Mouse (Mus musculus): ENCODE results near the gene Lrrc8a. TPM values are rescaled to one million over a fixed set of nuclear protein-coding genes. Genes with fewer than 3 reads are reported as not detected.

Gene Lrrc8a
- polyA plus RNA-seq, 1 experiment from 2014 or later = 39.6 TPM

- 65% methylated on average over 6 of the region's 6 CpGs for WGBS
- Histone ChIP-seq H3K27ac (replicated peaks) (no peak overlapping the region), H3K4me2 (no peak overlapping the region), H3K27me3 (replicated peaks) (no peaks in the 10 kb centered on the region), H3K9me3 (no peaks in the 10 kb centered on the region), H3K9ac (no peak overlapping the region), H3K4me1 (peaks cover 1% of the 10 kb centered on the region), H3K36me3 (no peaks in the 10 kb centered on the region), H3K4me3 (no peak overlapping the region)
- no peak for ATAC-seq (ENCODE audit: extremely low read depth, insufficient number of reproducible peaks, low FRiP score, low TSS enrichment)
These were observed 25.9 kb upstream of the Lrrc8a start for GRCm38 (mm10) chr2:30211408-30212168.

- ATAC-seq (ENCODE audit: extremely low read depth, insufficient number of reproducible peaks, low FRiP score, low TSS enrichment) = no peak
- no peaks in the 10 kb centered on the region for H3K36me3 ChIP-seq
- H3K4me2 ChIP-seq = no peak overlapping the region
- no peak overlapping the region for H3K9ac ChIP-seq
- H3K9me3 ChIP-seq = no peaks in the 10 kb centered on the region
- H3K4me1 ChIP-seq = no peaks in the 10 kb centered on the region
- H3K27me3 ChIP-seq (replicated peaks) = no peaks in the 10 kb centered on the region
- H3K4me3 ChIP-seq = no peak overlapping the region
- WGBS = 66% methylated on average over 4 of the region's 4 CpGs
- H3K27ac ChIP-seq (replicated peaks) = no peak overlapping the region
These were observed 25.4 kb upstream of the Lrrc8a start for GRCm38 (mm10) chr2:30212169-30212545.

- no peak overlapping the region for H3K9ac ChIP-seq
- no peaks in the 10 kb centered on the region for H3K4me1 ChIP-seq
- 77% methylated on average over 1 of the region's 1 CpGs for WGBS
These were observed 24.6 kb upstream of the Lrrc8a start for GRCm38 (mm10) chr2:30212951-30213350.

GRCm38 (mm10) chr2:30214745-30215144 lies 22.8 kb upstream of the Lrrc8a start:
- Histone ChIP-seq H3K4me1 (no peaks in the 10 kb centered on the region), H3K9me3 (no peaks in the 10 kb centered on the region), H3K4me3 (no peak overlapping the region), H3K27me3 (replicated peaks) (no peaks in the 10 kb centered on the region), H3K27ac (replicated peaks) (no peak overlapping the region), H3K36me3 (no peaks in the 10 kb centered on the region), H3K9ac (no peak overlapping the region), H3K4me2 (no peak overlapping the region)
- WGBS = 76% methylated on average over 3 of the region's 3 CpGs
- no peak for ATAC-seq (ENCODE audit: extremely low read depth, insufficient number of reproducible peaks, low FRiP score, low TSS enrichment)

More at GRCm38 (mm10) chr2:30212951-30213350, 24.6 kb upstream of the Lrrc8a start:
- Histone ChIP-seq H3K9me3 (no peaks in the 10 kb centered on the region), H3K36me3 (no peaks in the 10 kb centered on the region), H3K27ac (replicated peaks) (no peak overlapping the region), H3K27me3 (replicated peaks) (no peaks in the 10 kb centered on the region), H3K4me3 (no peak overlapping the region), H3K4me2 (no peak overlapping the region)
- ATAC-seq (ENCODE audit: extremely low read depth, insufficient number of reproducible peaks, low FRiP score, low TSS enrichment) = no peak

- H3K4me1 ChIP-seq = no peaks in the 10 kb centered on the region
- H3K4me3 ChIP-seq = no peak overlapping the region
- no peak overlapping the region for H3K27ac ChIP-seq (replicated peaks)
- no peak overlapping the region for H3K9ac ChIP-seq
- H3K27me3 ChIP-seq (replicated peaks) = no peaks in the 10 kb centered on the region
- H3K36me3 ChIP-seq = no peaks in the 10 kb centered on the region
- H3K9me3 ChIP-seq = no peaks in the 10 kb centered on the region
- 61% methylated on average over 6 of the region's 6 CpGs for WGBS
- no peak for ATAC-seq (ENCODE audit: extremely low read depth, insufficient number of reproducible peaks, low FRiP score, low TSS enrichment)
- no peak overlapping the region for H3K4me2 ChIP-seq
These were observed 22.0 kb upstream of the Lrrc8a start for GRCm38 (mm10) chr2:30215493-30215892.

- H3K36me3 ChIP-seq = no peaks in the 10 kb centered on the region
- no peak overlapping the region for H3K4me3 ChIP-seq
- 87% methylated on average over 5 of the region's 5 CpGs for WGBS
- no peak overlapping the region for H3K9ac ChIP-seq
- H3K4me1 ChIP-seq = no peaks in the 10 kb centered on the region
- no peak overlapping the region for H3K27ac ChIP-seq (replicated peaks)
- H3K27me3 ChIP-seq (replicated peaks) = no peaks in the 10 kb centered on the region
- no peak for ATAC-seq (ENCODE audit: extremely low read depth, insufficient number of reproducible peaks, low FRiP score, low TSS enrichment)
- H3K9me3 ChIP-seq = no peaks in the 10 kb centered on the region
- no peak overlapping the region for H3K4me2 ChIP-seq
These were observed 21.2 kb upstream of the Lrrc8a start for GRCm38 (mm10) chr2:30216293-30216692.

- H3K9ac ChIP-seq = no peak overlapping the region
- H3K4me3 ChIP-seq = no peak overlapping the region
- no peak overlapping the region for H3K27ac ChIP-seq (replicated peaks)
- WGBS = 73% methylated on average over 5 of the region's 5 CpGs
- peaks cover 10% of the 10 kb centered on the region for H3K9me3 ChIP-seq
- no peak overlapping the region for H3K4me2 ChIP-seq
- peaks cover 35% of the 10 kb centered on the region for H3K4me1 ChIP-seq
- H3K27me3 ChIP-seq (replicated peaks) = no peaks in the 10 kb centered on the region
- no peak for ATAC-seq (ENCODE audit: extremely low read depth, insufficient number of reproducible peaks, low FRiP score, low TSS enrichment)
- peaks cover 3% of the 10 kb centered on the region for H3K36me3 ChIP-seq
These were observed 1.9 kb upstream of the Lrrc8a start for GRCm38 (mm10) chr2:30235593-30235992.

GRCm38 (mm10) chr2:30236426-30237198 lies 903 bp upstream of the Lrrc8a start:
- peaks cover 45% of the 10 kb centered on the region for H3K4me1 ChIP-seq
- H3K27ac ChIP-seq (replicated peaks) = peak overlapping the region; percentile 96
- H3K4me2 ChIP-seq = peak overlapping the region; percentile 91
- H3K9ac ChIP-seq = peak overlapping the region; percentile 96
- 3% methylated on average over 18 of the region's 18 CpGs for WGBS
- ATAC-seq (ENCODE audit: extremely low read depth, insufficient number of reproducible peaks, low FRiP score, low TSS enrichment) = no peak
- no peaks in the 10 kb centered on the region for H3K27me3 ChIP-seq (replicated peaks)
- H3K4me3 ChIP-seq = peak overlapping the region; percentile 86
- H3K9me3 ChIP-seq = no peaks in the 10 kb centered on the region; the same call in 1 of the 2 replicates
- peaks cover 13% of the 10 kb centered on the region for H3K36me3 ChIP-seq

GRCm38 (mm10) chr2:30237881-30238280 lies 366 bp downstream of the Lrrc8a start:
- peak overlapping the region; percentile 96 for H3K9ac ChIP-seq
- H3K4me3 ChIP-seq = peak overlapping the region; percentile 86
- peak overlapping the region; percentile 91 for H3K4me2 ChIP-seq
- 0% methylated on average over 41 of the region's 42 CpGs for WGBS
- peak overlapping the region; percentile 96 for H3K27ac ChIP-seq (replicated peaks)
- peak; percentile 76 for ATAC-seq (ENCODE audit: extremely low read depth, insufficient number of reproducible peaks, low FRiP score, low TSS enrichment)
- no peaks in the 10 kb centered on the region for H3K9me3 ChIP-seq
- H3K36me3 ChIP-seq = peaks cover 24% of the 10 kb centered on the region
- no peaks in the 10 kb centered on the region for H3K27me3 ChIP-seq (replicated peaks)
- peaks cover 58% of the 10 kb centered on the region for H3K4me1 ChIP-seq

GRCm38 (mm10) chr2:30238906-30239465 lies 1.5 kb downstream of the Lrrc8a start:
- ATAC-seq (ENCODE audit: extremely low read depth, insufficient number of reproducible peaks, low FRiP score, low TSS enrichment) = no peak
- Histone ChIP-seq H3K4me1 (peaks cover 66% of the 10 kb centered on the region), H3K4me3 (peak overlapping the region; percentile 86), H3K9me3 (no peaks in the 10 kb centered on the region), H3K27ac (replicated peaks) (peak overlapping the region; percentile 96), H3K9ac (peak overlapping the region; percentile 96), H3K4me2 (peak overlapping the region; percentile 91), H3K36me3 (peaks cover 35% of the 10 kb centered on the region), H3K27me3 (replicated peaks) (no peaks in the 10 kb centered on the region)
- 57% methylated on average over 3 of the region's 3 CpGs for WGBS

GRCm38 (mm10) chr2:30239777-30240176 lies 2.3 kb downstream of the Lrrc8a start:
- Histone ChIP-seq H3K9ac (peak overlapping the region; percentile 96), H3K4me3 (peak overlapping the region; percentile 86)

More at GRCm38 (mm10) chr2:30239777-30240176, 2.3 kb downstream of the Lrrc8a start:
- Histone ChIP-seq H3K27ac (replicated peaks) (peak overlapping the region; percentile 96), H3K36me3 (peaks cover 42% of the 10 kb centered on the region), H3K27me3 (replicated peaks) (no peaks in the 10 kb centered on the region), H3K4me2 (peak overlapping the region; percentile 91), H3K4me1 (peaks cover 66% of the 10 kb centered on the region), H3K9me3 (no peaks in the 10 kb centered on the region)
- 20% methylated on average over 4 of the region's 4 CpGs for WGBS
- 0 out of 2 replicates have a peak, but pooled peaks have one; percentile 1 for ATAC-seq (ENCODE audit: extremely low read depth, insufficient number of reproducible peaks, low FRiP score, low TSS enrichment)
